Mouse (Mus musculus): ENCODE data around the gene Tnfaip8l1.

Tnfaip8l1 gene

GRCm38 (mm10) chr17:56162231-56162774 lies at the start of gene Tnfaip8l1:
TSS of gene Tnfaip8l1 (plus strand) at chr17:56162477.
- peak; percentile 79 for DNase-seq (ENCODE audit: low read depth, low spot score)

GRCm38 (mm10) chr17:56112743-56113142 lies 49.5 kb upstream of the Tnfaip8l1 start:
- no peak for DNase-seq (ENCODE audit: low read depth, low spot score)

GRCm38 (mm10) chr17:56116193-56116592 lies 46.1 kb upstream of the Tnfaip8l1 start:
- no peak for DNase-seq (ENCODE audit: low read depth, low spot score)

- DNase-seq (ENCODE audit: low read depth, low spot score) = no peak
These were observed 45.0 kb upstream of the Tnfaip8l1 start, which contains the start of gene Plin5 for GRCm38 (mm10) chr17:56117251-56117710. TSS of gene Plin5 (minus strand) at chr17:56117596.

GRCm38 (mm10) chr17:56119431-56119830 lies 42.8 kb upstream of the Tnfaip8l1 start:
- no peak for DNase-seq (ENCODE audit: low read depth, low spot score)

GRCm38 (mm10) chr17:56119981-56120880 lies 42.0 kb upstream of the Tnfaip8l1 start:
- no peak for DNase-seq (ENCODE audit: low read depth, low spot score)

GRCm38 (mm10) chr17:56121826-56122225 lies 40.5 kb upstream of the Tnfaip8l1 start, which contains the start of gene Lrg1:
TSS of gene Lrg1 (minus strand) at chr17:56122001.
- DNase-seq (ENCODE audit: low read depth, low spot score) = no peak

- no peak for DNase-seq (ENCODE audit: low read depth, low spot score)
These were observed 39.1 kb upstream of the Tnfaip8l1 start for GRCm38 (mm10) chr17:56123161-56123560.

- DNase-seq (ENCODE audit: low read depth, low spot score) = no peak
These were observed 38.5 kb upstream of the Tnfaip8l1 start for GRCm38 (mm10) chr17:56123681-56124340.

GRCm38 (mm10) chr17:56124377-56125275 lies 37.7 kb upstream of the Tnfaip8l1 start:
- DNase-seq (ENCODE audit: low read depth, low spot score) = peak; percentile 62

GRCm38 (mm10) chr17:56125276-56125630 lies 37.0 kb upstream of the Tnfaip8l1 start:
- no peak for DNase-seq (ENCODE audit: low read depth, low spot score)

- no peak for DNase-seq (ENCODE audit: low read depth, low spot score)
These were observed 36.1 kb upstream of the Tnfaip8l1 start for GRCm38 (mm10) chr17:56126175-56126574.

- DNase-seq (ENCODE audit: low read depth, low spot score) = no peak
These were observed 34.0 kb upstream of the Tnfaip8l1 start for GRCm38 (mm10) chr17:56128246-56128645.

GRCm38 (mm10) chr17:56131136-56131535 lies 31.1 kb upstream of the Tnfaip8l1 start:
- DNase-seq (ENCODE audit: low read depth, low spot score) = no peak

GRCm38 (mm10) chr17:56131814-56132213 lies 30.5 kb upstream of the Tnfaip8l1 start:
- DNase-seq (ENCODE audit: low read depth, low spot score) = no peak

GRCm38 (mm10) chr17:56132661-56133060 lies 29.6 kb upstream of the Tnfaip8l1 start:
- DNase-seq (ENCODE audit: low read depth, low spot score) = no peak

GRCm38 (mm10) chr17:56133457-56134363 lies 28.6 kb upstream of the Tnfaip8l1 start:
- DNase-seq (ENCODE audit: low read depth, low spot score) = no peak

GRCm38 (mm10) chr17:56134463-56134971 lies 27.8 kb upstream of the Tnfaip8l1 start:
- DNase-seq (ENCODE audit: low read depth, low spot score) = no peak

- no peak for DNase-seq (ENCODE audit: low read depth, low spot score)
These were observed 25.7 kb upstream of the Tnfaip8l1 start for GRCm38 (mm10) chr17:56136558-56136957.
